Mouse (Mus musculus) adipose tissue, adult 10 weeks (tissue): ENCODE results near the gene Mroh8. TPM values are rescaled to one million over a fixed set of nuclear protein-coding genes. Genes with fewer than 3 reads are reported as not detected.

Source experiments
- polyA plus RNA-seq: library from polyadenylated mRNA; stranded (reverse); fragments of 350-450 nt; fragmentation: Illumina TruSeq; extraction: RNeasy Lipid Tissue Mini Kit (QIAGEN cat#74804); gene quantifications from one replicate; pipeline ENCODE4 v1.2.3, GENCODE M21; 2014; ENCODE audit warnings: low read depth, low replicate concordance

Gene Mroh8
- polyA plus RNA-seq = 1.6 TPM

GRCm38 (mm10) chr2:157279416-157279800 is at the start of gene Mroh8:
TSS of gene Mroh8 (minus strand) at chr2:157279549.

GRCm38 (mm10) chr2:157278717-157279415 is 483 bp downstream of the Mroh8 start, which contains the start of gene Rpn2:
TSS of gene Rpn2 (plus strand) at chr2:157279017.

DNA sequence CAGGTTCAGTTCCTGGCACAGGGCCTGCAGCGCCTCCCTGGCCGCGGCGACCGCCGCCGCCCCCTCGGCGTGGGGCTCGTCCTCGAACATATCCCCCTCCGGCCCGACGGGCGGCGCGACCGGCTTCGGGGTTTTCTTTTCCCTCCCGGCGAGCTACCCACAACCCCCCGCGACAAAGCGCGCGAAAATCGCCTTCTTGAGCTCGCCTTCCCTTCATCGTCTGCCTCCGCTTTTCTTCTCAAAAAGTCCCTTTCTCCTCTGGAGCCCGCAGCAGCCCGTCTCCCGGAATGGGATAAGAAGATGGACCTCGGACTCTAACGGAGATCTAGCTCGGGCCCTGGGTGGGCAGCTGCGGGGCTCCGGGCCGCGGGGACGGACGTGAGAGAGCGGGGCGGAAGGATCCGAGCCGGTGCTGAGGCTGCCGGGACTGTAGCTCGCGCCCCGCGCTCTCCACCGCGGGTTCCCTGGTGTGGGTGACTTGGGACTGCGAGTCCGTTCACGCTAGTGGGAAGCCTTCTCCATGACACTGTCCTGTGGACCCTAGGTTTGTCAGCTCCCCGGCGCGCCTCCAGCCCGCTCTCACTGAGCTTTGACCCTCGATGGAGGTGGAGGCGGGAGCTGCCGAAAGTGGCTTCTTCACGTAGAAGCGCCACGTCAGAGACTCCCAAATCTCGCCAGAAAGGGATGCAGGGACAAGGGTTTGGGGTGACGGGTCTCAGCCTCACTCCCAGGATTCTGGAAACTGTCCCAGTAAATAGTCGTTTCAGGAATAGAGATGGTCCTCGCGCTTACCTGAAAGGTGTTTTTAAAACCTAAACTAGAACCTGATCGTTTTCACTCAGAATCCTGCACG is 74.8 kb downstream of the Mroh8 start, which contains the start of gene Rbl1:
Gene Rbl1, minus strand, starts transcription at position 169 of the 853 bp plus-strand sequence.

Other genes with a start within 250 kb of the Mroh8 start
- gene Soga1, start 200.3 kb downstream of the Mroh8 start, polyA plus RNA-seq = 7.0 TPM
- gene Tldc2, start 192.5 kb downstream of the Mroh8 start, polyA plus RNA-seq = not detected
- 47.1 TPM for gene Samhd1, start 144.3 kb downstream of the Mroh8 start, polyA plus RNA-seq
- 7.3 TPM for gene Rbl1, start 75.0 kb downstream of the Mroh8 start, polyA plus RNA-seq
- 352 TPM for gene Rpn2, start 532 bp downstream of the Mroh8 start, polyA plus RNA-seq
- gene Ghrh, start 68.0 kb upstream of the Mroh8 start, polyA plus RNA-seq = not detected
- 51.1 TPM for gene Manbal, start 88.0 kb upstream of the Mroh8 start, polyA plus RNA-seq
- 23.5 TPM for gene Src, start 138.9 kb upstream of the Mroh8 start, polyA plus RNA-seq